Mouse (Mus musculus) spleen, adult 12 weeks (tissue): Measurements from ENCODE around the gene Myo1e.
"Not testable (repeated sequence)": the region's sequence is repeated elsewhere in the genome, so short reads cannot be mapped to it uniquely, and the experiment has no call there.

Experiments
- DNase-seq: peaks from one replicate; pipeline ENCODE4 v3.0.0; 2022; ENCODE audit warnings: low spot score

Gene Myo1e

GRCm38 (mm10) chr9:70253016-70253415 is 45.9 kb downstream of the Myo1e start:
- DNase-seq: no peak

- no peak for DNase-seq
Observed at GRCm38 (mm10) chr9:70255005-70255404, 47.9 kb downstream of the Myo1e start.

- DNase-seq: not testable (repeated sequence)
Observed at GRCm38 (mm10) chr9:70256027-70256426, 48.9 kb downstream of the Myo1e start.

- no peak for DNase-seq
Observed at GRCm38 (mm10) chr9:70257289-70258101, 50.3 kb downstream of the Myo1e start.

GRCm38 (mm10) chr9:70260324-70260841 is 53.2 kb downstream of the Myo1e start:
- no peak for DNase-seq

- DNase-seq: no peak
Observed at GRCm38 (mm10) chr9:70261646-70262045, 54.5 kb downstream of the Myo1e start.

GRCm38 (mm10) chr9:70263134-70263533 is 56.0 kb downstream of the Myo1e start:
- DNase-seq: no peak

GRCm38 (mm10) chr9:70263735-70264134 is 56.6 kb downstream of the Myo1e start:
- DNase-seq: no peak

- no peak for DNase-seq
Observed at GRCm38 (mm10) chr9:70265513-70265912, 58.4 kb downstream of the Myo1e start.

GRCm38 (mm10) chr9:70266186-70266585 is 59.0 kb downstream of the Myo1e start:
- DNase-seq: no peak

- DNase-seq: no peak
Observed at GRCm38 (mm10) chr9:70267108-70267507, 60.0 kb downstream of the Myo1e start.

- DNase-seq: no peak
Observed at GRCm38 (mm10) chr9:70269349-70269748, 62.2 kb downstream of the Myo1e start.

- no peak for DNase-seq
Observed at GRCm38 (mm10) chr9:70270468-70270867, 63.3 kb downstream of the Myo1e start.

GRCm38 (mm10) chr9:70271137-70271536 is 64.0 kb downstream of the Myo1e start:
- no peak for DNase-seq

GRCm38 (mm10) chr9:70271631-70272030 is 64.5 kb downstream of the Myo1e start:
- DNase-seq: no peak

GRCm38 (mm10) chr9:70274071-70274470 is 66.9 kb downstream of the Myo1e start:
- DNase-seq: no peak

GRCm38 (mm10) chr9:70274476-70274875 is 67.3 kb downstream of the Myo1e start:
- DNase-seq: no peak

GRCm38 (mm10) chr9:70274887-70275555 is 67.9 kb downstream of the Myo1e start:
- DNase-seq: no peak

- DNase-seq: no peak
Observed at GRCm38 (mm10) chr9:70277076-70277475, 69.9 kb downstream of the Myo1e start.

GRCm38 (mm10) chr9:70277529-70277982 is 70.4 kb downstream of the Myo1e start:
- no peak for DNase-seq

GRCm38 (mm10) chr9:70281407-70281806 is 74.3 kb downstream of the Myo1e start:
- no peak for DNase-seq

GRCm38 (mm10) chr9:70282107-70282506 is 75.0 kb downstream of the Myo1e start:
- DNase-seq: no peak

- DNase-seq: no peak
Observed at GRCm38 (mm10) chr9:70283151-70283550, 76.0 kb downstream of the Myo1e start.
